Mouse (Mus musculus) left cerebral cortex, postnatal 36 days (tissue): ENCODE measurements around the gene Pnpla8. TPM values are rescaled to one million over a fixed set of nuclear protein-coding genes. Genes with fewer than 3 reads are reported as not detected.

Source experiments
- DNase-seq, 2 experiments: peaks; one replicate each; pipeline ENCODE4 v3.0.0; 2021 to 2022; ENCODE audit warnings: low spot score in 2 of 2, mixed read lengths in 1 of 2
- intact Hi-C: fragments of 180-260 bp; cut with DNase I; formaldehyde crosslinking; loops from one replicate; pipeline ENCODE4 v1.15.1; 2025
- microRNA-seq: library from miRNA; unstranded; fragments of <30 nt; microRNA quantifications from one replicate; pipeline ENCODE4 v1.2.0, GENCODE M21; 2022
- total RNA-seq, 2 experiments: library from RNA; stranded (reverse); gene quantifications; 2 replicates each; pipeline ENCODE4 v1.2.3; 2021

Gene Pnpla8
- total RNA-seq, 2 experiments from 2014 or later, result 135 to 151 TPM

DNA sequence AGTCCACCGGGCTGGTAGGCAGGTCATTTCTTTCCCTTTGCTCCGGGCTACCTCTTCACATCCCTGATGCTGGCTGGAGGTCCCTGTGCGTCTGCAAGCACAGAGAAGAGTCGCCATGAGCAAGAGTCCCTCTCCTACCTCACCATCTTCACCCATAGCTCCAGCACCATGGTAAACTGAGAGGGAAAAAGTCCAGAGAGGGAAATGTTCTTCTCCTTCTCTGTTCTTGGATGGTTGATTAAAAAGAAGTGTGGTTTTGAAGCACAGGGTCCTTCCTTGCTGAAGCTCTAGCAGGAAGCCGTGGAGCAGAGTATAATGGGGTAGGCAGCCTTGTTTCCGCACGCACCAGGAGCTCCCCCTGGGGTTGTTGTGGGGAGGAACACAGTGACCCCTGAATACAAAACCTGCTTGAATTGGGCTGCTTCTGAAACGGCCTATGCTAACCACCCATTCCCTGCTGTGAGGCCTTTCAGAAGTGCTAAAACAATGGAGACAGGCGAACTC lies 109.1 kb downstream of the Pnpla8 start:
- DNase-seq, result peak in 1 of 2 experiments; percentile 29
- intact Hi-C loops, result loop anchor here (1.0 kb wide), 1 partner anchor 50 kb away; no protein-coding TSS in a partner anchor

DNA sequence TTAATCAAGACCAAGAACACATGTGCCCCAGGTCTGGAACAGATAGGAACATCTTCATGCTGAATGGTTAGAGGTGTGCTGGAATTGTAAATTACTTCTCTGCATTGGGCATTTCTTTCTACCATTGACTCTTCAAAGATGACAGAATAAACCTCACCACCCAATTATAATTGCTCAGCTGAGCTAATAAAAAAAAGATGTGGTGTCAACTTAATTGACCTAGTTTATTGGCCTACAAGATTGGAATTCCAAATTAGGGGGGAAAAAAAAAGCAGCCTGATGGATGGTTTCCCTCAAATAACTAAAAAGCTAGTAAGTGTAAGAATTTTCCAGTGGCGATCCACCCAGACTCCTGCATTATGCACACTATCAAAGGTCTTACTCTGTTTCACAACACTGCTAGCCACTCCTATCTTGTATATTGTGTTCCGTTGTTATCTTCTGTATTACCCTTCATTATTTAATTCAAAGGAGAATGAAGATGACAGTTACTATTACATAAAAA lies 116.0 kb downstream of the Pnpla8 start:
- intact Hi-C loops, result no loop called here
- DNase-seq, result no peak

DNA sequence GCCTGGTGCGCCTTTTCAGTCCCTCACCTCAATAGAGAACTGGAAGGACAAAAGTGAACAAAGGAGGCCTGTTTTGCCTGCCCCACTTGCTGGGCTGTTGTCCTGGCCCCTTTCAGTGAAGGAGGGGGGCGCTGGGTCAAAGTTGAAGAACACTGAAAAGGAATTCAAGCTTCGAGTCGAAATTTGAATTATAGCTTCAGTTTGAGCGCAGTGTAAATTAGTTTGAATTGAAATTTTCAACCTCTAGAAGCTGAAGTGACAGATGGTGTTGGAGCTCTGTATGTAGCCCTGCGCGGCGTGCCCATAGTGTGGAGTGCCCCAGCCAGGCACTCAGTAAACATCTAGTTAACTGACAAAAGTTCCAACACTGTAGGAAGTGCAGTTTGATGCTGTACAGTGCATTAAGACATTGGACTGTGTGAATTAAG lies 117.0 kb downstream of the Pnpla8 start:
- intact Hi-C loops, result no loop called here
- no peak for DNase-seq

GRCm38 (mm10) chr12:44344075-44344474 lies 122.9 kb downstream of the Pnpla8 start:
- DNase-seq, result no peak
- intact Hi-C loops, result no loop called here

GRCm38 (mm10) chr12:44345251-44345650 lies 124.1 kb downstream of the Pnpla8 start:
- intact Hi-C loops, result no loop called here

GRCm38 (mm10) chr12:44346143-44346542 lies 125.0 kb downstream of the Pnpla8 start:
- intact Hi-C loops, result no loop called here
- no peak for DNase-seq

More at GRCm38 (mm10) chr12:44345251-44345650, 124.1 kb downstream of the Pnpla8 start:
- DNase-seq, result no peak

DNA sequence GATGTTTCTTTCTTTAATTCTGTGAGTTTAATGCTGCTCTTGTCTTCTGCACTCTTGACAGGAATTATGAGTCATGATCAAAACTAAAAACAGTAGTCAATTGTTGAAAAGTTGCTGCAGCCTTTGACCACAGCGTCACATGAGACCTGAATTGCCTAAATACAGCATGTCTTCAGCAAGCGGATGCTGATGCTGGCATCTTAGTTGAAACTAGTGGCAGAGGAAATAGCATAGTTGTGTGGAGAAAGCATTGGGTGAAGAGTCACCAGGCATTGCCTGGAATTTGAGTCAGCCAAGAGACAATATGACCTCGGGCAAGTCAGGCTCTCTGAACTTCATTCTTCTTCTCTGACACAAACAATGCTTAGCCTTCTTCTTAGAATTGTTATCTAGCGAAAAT lies 133.9 kb downstream of the Pnpla8 start:
- no peak for DNase-seq
- intact Hi-C loops, result no loop called here

DNA sequence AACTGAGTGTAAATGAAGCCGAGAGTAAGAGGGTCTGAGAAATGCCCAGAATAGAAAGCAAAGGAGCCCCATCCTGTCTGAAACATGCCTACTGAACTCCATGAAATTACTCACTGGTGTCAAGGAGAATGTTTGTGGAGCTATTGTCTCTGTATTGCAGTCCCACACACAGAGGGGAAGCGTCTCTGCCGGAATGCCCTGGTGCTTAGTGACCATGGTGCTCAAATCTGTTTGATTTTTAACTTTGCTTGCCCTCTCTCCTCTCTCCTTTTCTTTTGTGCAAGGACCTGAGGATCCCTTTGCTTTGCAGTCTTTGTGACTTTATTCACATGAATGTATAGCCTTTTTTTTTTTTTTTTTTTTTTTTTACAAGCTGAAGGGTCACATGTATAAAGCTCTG lies 136.3 kb downstream of the Pnpla8 start:
- intact Hi-C loops, result no loop called here
- DNase-seq, result no peak

GRCm38 (mm10) chr12:44357881-44358280 lies 136.7 kb downstream of the Pnpla8 start:
- intact Hi-C loops, result no loop called here
- DNase-seq, result no peak

DNA sequence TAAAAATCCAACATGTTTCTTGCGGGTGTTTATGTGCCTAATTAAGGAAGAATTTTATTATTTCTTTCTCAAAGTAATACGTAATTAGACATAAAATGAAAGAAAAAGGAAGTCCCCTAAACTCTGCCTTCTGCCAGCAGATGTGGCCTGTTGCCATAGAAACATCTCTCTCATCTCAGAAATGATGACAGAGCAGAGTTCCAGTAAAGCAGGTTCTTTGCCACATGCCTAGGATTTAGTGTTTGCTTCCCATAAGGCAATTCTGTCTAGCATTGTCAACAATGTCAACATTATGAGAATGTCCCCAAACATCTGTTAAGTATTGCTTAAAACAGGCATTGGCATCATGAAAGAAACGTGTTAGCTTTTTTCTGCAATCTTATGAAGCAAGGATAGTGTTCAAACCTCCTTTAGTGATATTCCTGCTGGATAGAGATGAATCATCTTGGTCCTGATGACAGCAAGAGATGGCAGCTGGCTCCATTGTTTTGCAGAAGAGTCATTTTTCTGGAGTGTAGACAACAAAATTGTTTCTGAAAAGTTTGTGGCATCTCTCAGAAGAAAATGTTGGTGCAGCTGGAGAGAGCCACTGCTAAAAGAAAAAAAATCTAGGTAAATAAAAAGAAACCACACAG lies 150.0 kb downstream of the Pnpla8 start:
- no peak for DNase-seq
- intact Hi-C loops, result no loop called here

Small RNAs within 50 kb of the gene (microRNA-seq; reads per million reads assigned to microRNA genes)
- gene Mir5627, result 1.3 reads per million

Other genes starting within 250 kb of the Pnpla8 start
- 10 to 100 TPM; 39.7 to 43.2 TPM for gene Dnajb9, start 11.0 kb upstream of the Pnpla8 start, total RNA-seq
- gene Nrcam, start 107.5 kb downstream of the Pnpla8 start, total RNA-seq, result 100 to 1,000 TPM; 509 to 516 TPM